Mouse (Mus musculus) forebrain, embryonic 15.5 days (tissue): ENCODE results near the gene Ankrd66. TPM values are rescaled to one million over a fixed set of nuclear protein-coding genes. Genes with fewer than 3 reads are reported as not detected.
"Not testable (repeated sequence)": the region's sequence is repeated elsewhere in the genome, so short reads cannot be mapped to it uniquely, and the experiment has no call there.

Source experiments
- ATAC-seq: fragments of 200-750 bp; cut with Nextera tagmentation; replicated peaks from 2 replicates; pipeline ENCODE4 v1.8.0; 2017; ENCODE audit warnings: mild to moderate bottlenecking, moderate TSS enrichment, moderate library complexity
- H3K27ac ChIP-seq: fragments of 300-500 bp; sonication (generic); replicated peaks from 2 replicates; pipeline ENCODE4 v1.5.1; 2015; ENCODE audit warnings: mild to moderate bottlenecking, inconsistent platforms
- H3K27me3 ChIP-seq: fragments of 300-500 bp; sonication (generic); 2 replicates; pipeline ENCODE4 v1.6.1; 2015; ENCODE audit warnings: inconsistent platforms
- H3K36me3 ChIP-seq: fragments of 300-500 bp; sonication (generic); 2 replicates; pipeline ENCODE4 v1.6.1; 2015; ENCODE audit warnings: mild to moderate bottlenecking, inconsistent platforms
- H3K4me1 ChIP-seq: fragments of 300-500 bp; sonication (generic); 2 replicates; pipeline ENCODE4 v1.6.1; 2015; ENCODE audit warnings: inconsistent platforms
- H3K4me2 ChIP-seq: fragments of 300-500 bp; sonication (generic); replicated peaks from 2 replicates; pipeline ENCODE4 v1.6.1; 2015; ENCODE audit warnings: mild to moderate bottlenecking, inconsistent platforms
- H3K4me3 ChIP-seq: fragments of 300-500 bp; sonication (generic); 2 replicates; pipeline ENCODE4 v1.5.1; 2015; ENCODE audit warnings: mild to moderate bottlenecking, inconsistent platforms
- H3K9ac ChIP-seq: fragments of 300-500 bp; sonication (generic); replicated peaks from 2 replicates; pipeline ENCODE4 v1.6.1; 2015; ENCODE audit warnings: mild to moderate bottlenecking, inconsistent platforms
- H3K9me3 ChIP-seq: fragments of 300-500 bp; sonication (generic); 2 replicates; pipeline ENCODE4 v1.6.1; 2016; ENCODE audit warnings: inconsistent platforms
- WGBS: fragments of 180-500 bp; shearing (Covaris S2); methylation state at CpG from one replicate; pipeline ENCODE4 v1.1.7; 2015; ENCODE audit warnings: mixed read lengths; 5-methylcytosine and 5-hydroxymethylcytosine counted together
- polyA plus RNA-seq: library from polyadenylated mRNA; unstranded; fragments of >200 nt; fragmentation: Nextera tagmentation; extraction: Ambion mirVana; gene quantifications from 2 replicates; pipeline ENCODE4 v1.2.1, GENCODE M21; 2015

Gene Ankrd66
- polyA plus RNA-seq, 1 experiment from 2014 or later, result 0.47 TPM

DNA sequence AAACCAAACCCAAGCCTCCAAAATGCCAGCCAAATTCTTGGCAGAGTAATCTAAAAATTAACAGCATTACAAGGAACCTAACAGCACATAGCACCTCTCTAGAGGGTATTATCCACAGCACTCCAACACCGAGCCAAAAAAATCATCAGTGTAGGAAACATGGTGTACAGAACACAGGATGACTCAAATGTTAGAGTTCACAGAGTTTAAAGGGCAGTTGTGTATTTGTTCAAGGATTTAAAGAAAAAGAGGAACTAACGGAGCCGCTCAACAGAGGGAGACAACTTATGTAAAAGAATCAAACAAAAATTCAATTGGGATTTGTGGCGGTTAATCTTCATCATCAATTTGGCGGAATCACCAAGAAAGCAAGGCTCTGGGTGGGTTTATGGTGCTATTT is 47.9 kb downstream of the Ankrd66 start:
- Histone ChIP-seq H3K36me3 (no peaks in the 10 kb centered on the region), H3K27me3 (no peaks in the 10 kb centered on the region), H3K4me3 (no peak overlapping the region), H3K9me3 (no peaks in the 10 kb centered on the region), H3K27ac (no peak overlapping the region), H3K4me1 (no peaks in the 10 kb centered on the region), H3K4me2 (no peak overlapping the region), H3K9ac (no peak overlapping the region)
- ATAC-seq, result no peak
- WGBS, result 89% methylated on average over 5 of the region's 5 CpGs

DNA sequence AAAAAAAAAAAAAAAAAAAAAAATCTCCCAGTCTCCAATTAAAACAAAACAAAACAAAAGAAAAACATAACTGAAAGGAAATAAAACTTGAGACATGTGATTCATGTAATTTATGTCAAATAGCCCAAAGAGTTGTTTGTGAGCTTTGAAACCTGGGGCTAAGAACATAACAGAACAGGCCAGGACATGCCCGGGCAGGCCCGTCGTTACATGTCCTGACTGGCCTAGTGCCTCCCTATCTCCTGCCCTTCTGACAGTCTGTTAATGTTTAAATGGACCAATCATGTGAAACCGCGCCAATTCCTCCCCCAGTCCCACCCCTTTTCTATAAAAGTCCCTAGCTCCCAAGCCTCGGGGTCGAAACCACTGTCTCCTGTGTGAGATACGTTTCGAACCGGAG is 53.1 kb downstream of the Ankrd66 start:
- not testable (repeated sequence) for H3K27ac ChIP-seq, H3K27me3 ChIP-seq, ATAC-seq, H3K4me3 ChIP-seq, H3K4me1 ChIP-seq, H3K9me3 ChIP-seq, H3K36me3 ChIP-seq, H3K4me2 ChIP-seq, H3K9ac ChIP-seq
- 94% methylated on average over 10 of the region's 10 CpGs for WGBS

DNA sequence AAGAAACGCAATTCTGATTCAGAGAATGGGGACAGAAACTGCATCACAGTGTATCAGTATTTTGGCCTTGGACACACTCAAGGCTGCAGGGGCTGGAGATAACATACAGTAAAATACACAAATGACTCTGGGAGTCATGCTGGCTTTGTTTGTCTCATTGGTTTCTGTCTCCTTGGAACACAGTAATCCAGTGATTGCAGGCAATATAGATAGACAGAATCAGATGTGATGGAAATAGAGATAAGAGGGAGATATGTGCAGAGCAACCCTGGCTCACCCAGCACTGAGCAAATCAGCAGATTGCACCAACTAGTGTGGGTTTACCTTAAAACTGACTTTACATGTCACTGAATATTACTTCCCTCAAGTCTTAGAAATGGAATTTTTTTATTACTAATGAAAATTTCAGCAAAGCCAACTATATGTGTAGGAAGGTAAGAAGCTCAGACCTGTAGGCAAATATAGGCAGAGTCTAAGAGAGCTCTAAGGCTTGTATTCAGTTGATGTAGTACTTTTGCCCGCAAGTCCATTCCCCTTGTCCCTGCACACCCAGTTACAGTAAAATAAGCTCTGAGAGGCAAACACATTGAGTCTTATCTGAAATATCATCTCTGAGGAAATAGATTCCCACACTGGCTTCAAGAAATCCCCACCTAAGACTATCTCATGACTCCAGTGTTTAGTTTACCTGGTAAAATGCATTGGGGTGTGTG is 54.8 kb downstream of the Ankrd66 start:
- 98% methylated on average over 2 of the region's 2 CpGs for WGBS
- H3K9me3 ChIP-seq, result no peaks in the 10 kb centered on the region
- H3K4me3 ChIP-seq, result no peak overlapping the region
- no peak for ATAC-seq
- no peak overlapping the region for H3K4me2 ChIP-seq
- H3K27me3 ChIP-seq, result no peaks in the 10 kb centered on the region
- H3K4me1 ChIP-seq, result no peaks in the 10 kb centered on the region
- H3K36me3 ChIP-seq, result no peaks in the 10 kb centered on the region
- H3K27ac ChIP-seq, result no peak overlapping the region
- no peak overlapping the region for H3K9ac ChIP-seq

DNA sequence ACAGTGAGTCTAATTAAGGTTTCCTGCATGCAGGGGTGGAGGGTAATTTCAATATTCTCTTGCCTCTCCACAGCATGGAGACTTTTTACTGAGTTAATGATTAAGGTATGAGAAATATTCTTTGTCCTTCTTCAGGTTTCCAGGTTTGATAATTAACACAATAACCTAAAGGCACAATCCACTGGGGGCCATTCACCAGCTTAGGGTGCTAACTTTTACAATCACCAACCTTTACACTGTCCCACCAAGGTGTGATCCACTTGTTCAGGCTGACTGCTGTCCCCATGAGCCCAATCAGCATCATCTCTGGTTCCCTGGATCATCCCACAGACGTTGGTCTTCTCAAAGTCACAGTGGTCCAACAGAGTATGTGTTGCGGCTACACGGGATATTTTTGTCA is 57.5 kb downstream of the Ankrd66 start:
- no peaks in the 10 kb centered on the region for H3K36me3 ChIP-seq
- H3K9me3 ChIP-seq, result no peaks in the 10 kb centered on the region
- no peak for ATAC-seq
- H3K4me1 ChIP-seq, result no peaks in the 10 kb centered on the region
- no peak overlapping the region for H3K9ac ChIP-seq
- no peaks in the 10 kb centered on the region for H3K27me3 ChIP-seq
- H3K4me2 ChIP-seq, result no peak overlapping the region
- no peak overlapping the region for H3K4me3 ChIP-seq
- H3K27ac ChIP-seq, result no peak overlapping the region
- 85% methylated on average over 3 of the region's 3 CpGs for WGBS

Other genes with a start within 250 kb of the Ankrd66 start
- 6.3 and 6.5 TPM in 2 replicates for gene Adgrf5, start 183.2 kb downstream of the Ankrd66 start, polyA plus RNA-seq
- 0.11 TPM in 1 of 2 replicates, not detected in the other for gene Mep1a, start 40.8 kb downstream of the Ankrd66 start, polyA plus RNA-seq
- gene Pla2g7, start 24.5 kb upstream of the Ankrd66 start, polyA plus RNA-seq, result 8.0 and 9.0 TPM in 2 replicates
- gene Tdrd6, start 86.7 kb upstream of the Ankrd66 start, polyA plus RNA-seq, result 0.34 and 0.52 TPM in 2 replicates
- 117 and 123 TPM in 2 replicates for gene Slc25a27, start 123.6 kb upstream of the Ankrd66 start, polyA plus RNA-seq
- gene Cyp39a1, start 123.8 kb upstream of the Ankrd66 start, polyA plus RNA-seq, result 21.8 and 24.1 TPM in 2 replicates